Mouse (Mus musculus): Measurements from ENCODE around the gene Krt10.

Krt10 gene

GRCm38 (mm10) chr11:99369853-99370451 is 19.2 kb downstream of the Krt10 start:
- WGBS = 44% methylated on average over 8 of the region's 8 CpGs

- WGBS = 19% methylated on average over 3 of the region's 3 CpGs
These were observed 19.9 kb downstream of the Krt10 start for GRCm38 (mm10) chr11:99369229-99369628.

- WGBS = 58% methylated on average over 10 of the region's 10 CpGs
These were observed 22.4 kb downstream of the Krt10 start for GRCm38 (mm10) chr11:99366791-99367190.

GRCm38 (mm10) chr11:99364412-99364811 is 24.8 kb downstream of the Krt10 start:
- 21% methylated on average over 9 of the region's 9 CpGs for whole genome bisulfite sequencing

DNA sequence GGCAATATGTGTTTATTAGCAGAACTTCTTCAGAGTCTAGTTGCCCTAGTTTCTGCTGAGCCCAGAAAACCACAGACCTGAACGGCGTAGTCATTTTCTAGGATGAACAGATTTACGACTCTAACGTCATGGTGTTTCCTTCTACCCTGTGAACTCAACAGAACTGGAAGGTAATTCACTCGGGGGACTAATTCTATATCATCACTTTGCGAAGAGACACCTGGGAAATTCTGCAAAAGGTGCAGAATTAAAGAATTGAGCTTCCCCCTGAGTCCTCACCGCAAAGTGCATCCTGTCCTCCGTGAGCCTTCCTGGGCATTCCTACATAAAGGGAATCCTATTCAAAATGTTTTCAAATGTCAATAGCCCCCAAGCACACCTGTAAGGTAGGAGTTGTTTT is 27.7 kb downstream of the Krt10 start:
- 88% methylated on average over 8 of the region's 8 CpGs for WGBS

GRCm38 (mm10) chr11:99351004-99351403 is 38.2 kb downstream of the Krt10 start, which contains the start of gene Krt27:
Gene Krt27, minus strand, starts transcription at chr11:99351104.
- WGBS = 87% methylated on average over 12 of the region's 12 CpGs

- 59% methylated on average over 11 of the region's 11 CpGs for WGBS
These were observed 49.8 kb downstream of the Krt10 start for GRCm38 (mm10) chr11:99339299-99339847.

GRCm38 (mm10) chr11:99337866-99338265 is 51.3 kb downstream of the Krt10 start, which contains the start of gene Krt26:
Gene Krt26, minus strand, starts transcription at chr11:99337966.
- 91% methylated on average over 11 of the region's 11 CpGs for WGBS

Data from cerebral cortex, adult 2 months (tissue).